Mouse (Mus musculus) MEL (cell line): Measurements from ENCODE around the gene Trim32. TPM values are rescaled to one million over a fixed set of nuclear protein-coding genes. Genes with fewer than 3 reads are reported as not detected.

Experiments used
- DNase-seq: peaks from one replicate; pipeline ENCODE4 v3.0.0; 2011; ENCODE audit warnings: low read depth, low spot score
- H3K27ac ChIP-seq: 2 replicates; pipeline ENCODE4 v1.5.1; 2012; ENCODE audit warnings: low read depth, mild to moderate bottlenecking, control low read depth, low read length, moderate library complexity; ENCODE audit not compliant: control insufficient read depth
- H3K27me3 ChIP-seq, 2 experiments: fragments of 150-350 bp in 1 of 2; sonication (generic) in 1 of 2; 2 replicates each; pipeline ENCODE4 v1.6.1; 2012; ENCODE audit warnings: low read length in 2 of 2, mild to moderate bottlenecking in 2 of 2, improper control_type of control experiment in 1 of 2, moderate library complexity in 1 of 2; ENCODE audit not compliant: insufficient read depth in 2 of 2, control insufficient read depth in 1 of 2
- H3K36me3 ChIP-seq, 2 experiments: 2 replicates each; pipeline ENCODE4 v1.6.1; 2012 to 2014; ENCODE audit warnings: low read length in 2 of 2, improper control_type of control experiment in 1 of 2, inconsistent platforms in 1 of 2, mild to moderate bottlenecking in 1 of 2; ENCODE audit not compliant: insufficient read depth in 2 of 2, control insufficient read depth in 1 of 2
- H3K4me1 ChIP-seq, 2 experiments: fragments of 150-350 bp in 1 of 2; sonication (generic) in 1 of 2; 2 replicates each; pipeline ENCODE4 v1.6.1; 2012; ENCODE audit warnings: low read length in 2 of 2, improper control_type of control experiment in 1 of 2, mild to moderate bottlenecking in 1 of 2; ENCODE audit not compliant: insufficient read depth in 2 of 2, control insufficient read depth in 1 of 2
- H3K4me3 ChIP-seq, 2 experiments: fragments of 150-350 bp in 1 of 2; sonication (generic) in 1 of 2; 2 replicates each; pipeline ENCODE4 v1.5.1; 2012; ENCODE audit warnings: low read depth in 2 of 2, low read length in 2 of 2, mild to moderate bottlenecking in 2 of 2, moderate library complexity in 2 of 2, control low read depth in 1 of 2, improper control_type of control experiment in 1 of 2; ENCODE audit not compliant: control insufficient read depth in 1 of 2, insufficient read depth in 1 of 2
- H3K79me2 ChIP-seq: 2 replicates; pipeline ENCODE4 v1.6.1; 2012; ENCODE audit warnings: mild to moderate bottlenecking, low read length, moderate library complexity; ENCODE audit not compliant: control insufficient read depth, poor library complexity, insufficient read depth
- H3K9ac ChIP-seq: 2 replicates; pipeline ENCODE4 v1.6.1; 2012; ENCODE audit warnings: low read depth, mild to moderate bottlenecking, control low read depth, low read length, moderate library complexity; ENCODE audit not compliant: control insufficient read depth, poor library complexity, severe bottlenecking
- H3K9me3 ChIP-seq: fragments of 150-350 bp; sonication (generic); replicated peaks from 2 replicates; pipeline ENCODE4 v1.6.1; 2012; ENCODE audit warnings: mild to moderate bottlenecking, low read length, improper control_type of control experiment, moderate library complexity; ENCODE audit not compliant: insufficient read depth
- CHD2 ChIP-seq: IDR thresholded peaks from 2 replicates; pipeline ENCODE4 v1.6.1; 2011; ENCODE audit warnings: low read length, improper control_type of control experiment
- CTCF ChIP-seq, 3 experiments: IDR thresholded peaks in 2 of 3; conservative IDR thresholded peaks in 1 of 3; 2 replicates each; pipeline ENCODE4 v1.5.1; 2011 to 2012; ENCODE audit warnings: low read length in 3 of 3, low read depth in 2 of 3, mild to moderate bottlenecking in 2 of 3, improper control_type of control experiment in 1 of 3, inconsistent platforms in 1 of 3, mixed read lengths in 1 of 3, moderate library complexity in 1 of 3; ENCODE audit not compliant: control insufficient read depth in 1 of 3, insufficient read depth in 1 of 3, poor library complexity in 1 of 3, severe bottlenecking in 1 of 3
- EP300 ChIP-seq, 2 experiments: IDR thresholded peaks; 2 replicates each; pipeline ENCODE4 v1.6.1; 2011; ENCODE audit warnings: improper control_type of control experiment in 2 of 2, low read length in 2 of 2, low read depth in 1 of 2, mild to moderate bottlenecking in 1 of 2
- ETS1 ChIP-seq: IDR thresholded peaks from 2 replicates; pipeline ENCODE4 v1.6.1; 2012; ENCODE audit warnings: low read depth, mild to moderate bottlenecking, inconsistent platforms, low read length, improper control_type of control experiment, moderate library complexity
- HCFC1 ChIP-seq: IDR thresholded peaks from 2 replicates; pipeline ENCODE4 v1.6.1; 2012; ENCODE audit warnings: low read depth, mild to moderate bottlenecking, inconsistent platforms, low read length, improper control_type of control experiment, moderate library complexity
- JUND ChIP-seq: IDR thresholded peaks from 2 replicates; pipeline ENCODE4 v1.6.1; 2011; ENCODE audit warnings: low read depth, mild to moderate bottlenecking, improper control_type of control experiment, low read length
- KAT2A ChIP-seq: conservative IDR thresholded peaks from 2 replicates; pipeline ENCODE4 v1.6.1; 2012; ENCODE audit warnings: low read depth, low read length, improper control_type of control experiment, inconsistent platforms
- MAFK ChIP-seq: IDR thresholded peaks from 2 replicates; pipeline ENCODE4 v1.6.1; 2011; ENCODE audit warnings: low read depth, mild to moderate bottlenecking, low read length, improper control_type of control experiment, borderline replicate concordance
- MAZ ChIP-seq: IDR thresholded peaks from 2 replicates; pipeline ENCODE4 v1.6.1; 2012; ENCODE audit warnings: low read depth, mild to moderate bottlenecking, inconsistent platforms, low read length, improper control_type of control experiment
- MEF2A ChIP-seq: IDR thresholded peaks from 2 replicates; pipeline ENCODE4 v1.6.1; 2014; ENCODE audit warnings: low read depth, mild to moderate bottlenecking, inconsistent platforms, low read length, improper control_type of control experiment; ENCODE audit not compliant: poor library complexity, insufficient replicate concordance, severe bottlenecking; ENCODE audit errors: extremely low read depth
- NELFE ChIP-seq: IDR thresholded peaks from 2 replicates; pipeline ENCODE4 v1.6.1; 2011; ENCODE audit warnings: low read depth, low read length, improper control_type of control experiment
- NRF1 ChIP-seq: IDR thresholded peaks from 2 replicates; pipeline ENCODE4 v1.6.1; 2014; ENCODE audit warnings: low read depth, mild to moderate bottlenecking, inconsistent platforms, low read length, improper control_type of control experiment, moderate library complexity; ENCODE audit not compliant: poor library complexity, insufficient read depth, severe bottlenecking
- POLR2A ChIP-seq, 2 experiments: IDR thresholded peaks; 2 replicates each; pipeline ENCODE4 v1.6.1; 2011 to 2012; ENCODE audit warnings: low read length in 2 of 2, mild to moderate bottlenecking in 2 of 2, control low read depth in 1 of 2, improper control_type of control experiment in 1 of 2, low read depth in 1 of 2, moderate library complexity in 1 of 2; ENCODE audit not compliant: control insufficient read depth in 1 of 2, insufficient read depth in 1 of 2, poor library complexity in 1 of 2
- POLR2AphosphoS2 ChIP-seq: IDR thresholded peaks from 2 replicates; pipeline ENCODE4 v1.6.1; 2011; ENCODE audit warnings: low read length, improper control_type of control experiment
- RAD21 ChIP-seq: IDR thresholded peaks from 2 replicates; pipeline ENCODE4 v1.6.1; 2011; ENCODE audit warnings: mild to moderate bottlenecking, low read depth, low read length, improper control_type of control experiment
- SIN3A ChIP-seq: IDR thresholded peaks from 2 replicates; pipeline ENCODE4 v1.6.1; 2012; ENCODE audit warnings: low read length, improper control_type of control experiment, inconsistent platforms
- TAL1 ChIP-seq: IDR thresholded peaks from 2 replicates; pipeline ENCODE4 v1.6.1; 2012; ENCODE audit warnings: mild to moderate bottlenecking, inconsistent platforms, low read length, moderate library complexity, mixed read lengths
- TBP ChIP-seq: IDR thresholded peaks from 2 replicates; pipeline ENCODE4 v1.8.0; 2011; ENCODE audit warnings: low read depth, low read length, improper control_type of control experiment
- TCF12 ChIP-seq: IDR thresholded peaks from 2 replicates; pipeline ENCODE4 v1.6.1; 2014; ENCODE audit warnings: low read depth, mild to moderate bottlenecking, inconsistent platforms, low read length, improper control_type of control experiment, moderate library complexity
- UBTF ChIP-seq: IDR thresholded peaks from 2 replicates; pipeline ENCODE4 v1.6.1; 2012; ENCODE audit warnings: low read depth, mild to moderate bottlenecking, inconsistent platforms, low read length, improper control_type of control experiment, moderate library complexity, borderline replicate concordance; ENCODE audit not compliant: insufficient read depth
- USF2 ChIP-seq, 2 experiments: IDR thresholded peaks; 2 replicates each; pipeline ENCODE4 v1.6.1; 2011 to 2012; ENCODE audit warnings: improper control_type of control experiment in 2 of 2, low read length in 2 of 2, borderline replicate concordance in 1 of 2, inconsistent platforms in 1 of 2, low read depth in 1 of 2, mild to moderate bottlenecking in 1 of 2; ENCODE audit not compliant: insufficient read depth in 1 of 2
- ZMIZ1 ChIP-seq: IDR thresholded peaks from 2 replicates; pipeline ENCODE4 v1.6.1; 2012; ENCODE audit warnings: low read depth, mild to moderate bottlenecking, inconsistent platforms, low read length, improper control_type of control experiment, moderate library complexity
- polyA plus RNA-seq, 2 experiments: library from polyadenylated mRNA; stranded (reverse) in 1 of 2; unstranded in 1 of 2; fragments of >175 nt in 1 of 2; fragments of >200 nt in 1 of 2; gene quantifications; 2 replicates each; pipeline versions ENCODE4 v1.2.1 to v1.2.4; 2012; ENCODE audit warnings: low replicate concordance in 2 of 2, low read depth in 1 of 2; ENCODE audit not compliant: insufficient read length in 2 of 2, insufficient read depth in 1 of 2, missing spikeins in 1 of 2
- total RNA-seq: library from RNA; depleted of rRNA; stranded (reverse); fragments of 300-350 nt; gene quantifications from 2 replicates; pipeline ENCODE4 v1.2.3, GENCODE M21; 2012; rRNA removed

The Trim32 gene
- total RNA-seq: 7.7 and 7.9 TPM in 2 replicates
- polyA plus RNA-seq: 1 to 10 TPM in 1 of 2 experiments, not detected in 1; 8.7 TPM

GRCm38 (mm10) chr4:65604504-65605150 is at the start of gene Trim32:
Gene Trim32, plus strand, starts transcription at chr4:65604986.
- Histone ChIP-seq H3K79me2 (no peaks in the 10 kb centered on the region; the same call in 1 of the 2 replicates), H3K4me1 (no peaks in the 10 kb centered on the region; a peak in 2 of 4 replicates), H3K4me3 (peak within 1 kb of the TSS; percentile 64 to 79), H3K9me3 (no peaks in the 10 kb centered on the region), H3K9ac (peak within 1 kb of the TSS; percentile 72), H3K27me3 (no peaks in the 10 kb centered on the region), H3K27ac (peak within 1 kb of the TSS; percentile 41), H3K36me3 (peaks cover 0 to 8% of the 10 kb centered on the region in 2 experiments; a peak in 2 of 4 replicates)
- peak; percentile 90 for DNase-seq
- peak; percentile 90 for TF ChIP-seq HCFC1
- peak; percentile 44; the same call in 1 of the 2 replicates for TF ChIP-seq SIN3A
- TF ChIP-seq MEF2A: no peak
- TF ChIP-seq EP300 (IDR thresholded peaks at IDR 0.05; ENCODE audit: low read depth in 1 of 2, low read length in 2 of 2): no peak
- 0 out of 2 replicates have a peak, but pooled peaks have one; percentile 18 for TF ChIP-seq MAZ
- peak; percentile 25; the same call in 1 of the 2 replicates for TF ChIP-seq POLR2AphosphoS2
- 0 out of 2 replicates have a peak, but pooled peaks have one; percentile 26 for TF ChIP-seq TBP
- TF ChIP-seq ETS1: 0 out of 2 replicates have a peak, but pooled peaks have one; percentile 21
- TF ChIP-seq UBTF: no peak
- TF ChIP-seq USF2 (IDR thresholded peaks at IDR 0.05; ENCODE audit: borderline replicate concordance in 1 of 2, insufficient read depth in 1 of 2, low read depth in 1 of 2, low read length in 2 of 2): no peak
- TF ChIP-seq TAL1: no peak
- no peak for TF ChIP-seq CTCF (IDR thresholded peaks at IDR 0.05 in 2 of 3, conservative IDR thresholded peaks at IDR 0.05 in 1 of 3; ENCODE audit: control insufficient read depth in 1 of 3, insufficient read depth in 1 of 3, low read depth in 2 of 3, low read length in 3 of 3, poor library complexity in 1 of 3, severe bottlenecking in 1 of 3)
- no peak for TF ChIP-seq MAFK
- TF ChIP-seq NELFE: peak; percentile 53
- peak; percentile 84 for TF ChIP-seq NRF1
- TF ChIP-seq ZMIZ1: 0 out of 2 replicates have a peak, but pooled peaks have one; percentile 43
- no peak for TF ChIP-seq CHD2
- TF ChIP-seq RAD21: no peak
- peak; percentile 63; the same call in 1 of the 2 replicates for TF ChIP-seq KAT2A
- peak in 1 of 2 experiments; percentile 67; a peak in 3 of 4 replicates for TF ChIP-seq POLR2A (IDR thresholded peaks at IDR 0.05; ENCODE audit: control insufficient read depth in 1 of 2, insufficient read depth in 1 of 2, low read depth in 1 of 2, low read length in 2 of 2, poor library complexity in 1 of 2)
- no peak for TF ChIP-seq JUND
- 0 out of 2 replicates have a peak, but pooled peaks have one; percentile 9 for TF ChIP-seq TCF12
